In genomic region chr13:46261244-46261643, GRCm38 (mm10) we compare ENCODE assay signal across 38 mouse cellular contexts. TPM values are rescaled to one million over a fixed set of nuclear protein-coding genes. Genes with fewer than 3 reads are reported as not detected.
"Had no signal": no experiment of that assay in that cellular context is flagged by ENCODE, and none has a peak within 500 bp of the region (broad histone marks: within the 10 kb centered on the region; RNA-seq: fewer than 3 reads in every experiment).

No protein-coding gene starts in this region.

- DNase-seq: gastrocnemius, adult 2 months; gastrocnemius, postnatal 10 days; gastrocnemius, postnatal 25 days; heart, adult 18-20 months; heart, postnatal 14 days; heart, postnatal 36 days; kidney, adult 11 months; kidney, adult 8-10 months; kidney, postnatal 14 days; kidney, postnatal 36 days; layer of hippocampus, adult 9-11 months; layer of hippocampus, postnatal 36 days; left cerebral cortex, postnatal 4 days had no signal

- H3K4me2 ChIP-seq: heart, embryonic 11.5 days; heart, embryonic 13.5 days; heart, embryonic 15.5 days; hindbrain, embryonic 13.5 days; hindbrain, embryonic 15.5 days; kidney, embryonic 15.5 days; limb, embryonic 13.5 days; limb, embryonic 15.5 days; liver, embryonic 12.5 days had no signal

- H3K4me3 ChIP-seq: gastrocnemius, adult 2 months; heart, embryonic 13.5 days; heart, embryonic 15.5 days; hindbrain, embryonic 13.5 days; hindbrain, embryonic 15.5 days; kidney, embryonic 15.5 days; limb, embryonic 13.5 days; limb, embryonic 15.5 days; liver, embryonic 12.5 days had no signal

- ATAC-seq: hindbrain, postnatal 0 days; intestine, embryonic 16.5 days; liver, embryonic 12.5 days had no signal

- H3K27ac ChIP-seq: gastrocnemius, adult 2 months; heart, embryonic 13.5 days; heart, embryonic 15.5 days; hindbrain, embryonic 13.5 days; hindbrain, embryonic 15.5 days; hindbrain, postnatal 0 days; kidney, embryonic 15.5 days; kidney, postnatal 0 days; limb, embryonic 13.5 days; limb, embryonic 15.5 days; liver, embryonic 12.5 days; liver, embryonic 14.5 days had no signal

- H3K27me3 ChIP-seq: heart, embryonic 13.5 days; heart, embryonic 15.5 days; hindbrain, embryonic 15.5 days; kidney, embryonic 15.5 days; limb, embryonic 13.5 days; limb, embryonic 15.5 days; liver, embryonic 12.5 days had no signal

- H3K9me3 ChIP-seq: heart, embryonic 13.5 days; heart, embryonic 15.5 days; hindbrain, embryonic 13.5 days; hindbrain, embryonic 15.5 days; kidney, embryonic 15.5 days; limb, embryonic 13.5 days; limb, embryonic 15.5 days; liver, embryonic 12.5 days had no signal

- H3K4me1 ChIP-seq: heart, embryonic 13.5 days; heart, embryonic 15.5 days; hindbrain, embryonic 13.5 days; hindbrain, embryonic 15.5 days; kidney, embryonic 15.5 days; limb, embryonic 13.5 days; liver, embryonic 12.5 days had no signal

- H3K36me3 ChIP-seq: heart, embryonic 13.5 days; heart, embryonic 15.5 days; hindbrain, embryonic 13.5 days; hindbrain, embryonic 15.5 days; kidney, embryonic 15.5 days; limb, embryonic 13.5 days; limb, embryonic 15.5 days; liver, embryonic 12.5 days had no signal

- H3K9ac ChIP-seq: heart, embryonic 13.5 days; heart, embryonic 15.5 days; hindbrain, embryonic 13.5 days; hindbrain, embryonic 15.5 days; kidney, embryonic 15.5 days; limb, embryonic 13.5 days; limb, embryonic 15.5 days; liver, embryonic 12.5 days; liver, embryonic 14.5 days had no signal

RNA-seq across cellular contexts. Expression of gene Stmnd1, which starts 12.3 kb away (rescaled TPM):
- total RNA-seq: hematopoietic stem cell, adult 5-6 weeks; hindbrain, postnatal 0 days; layer of hippocampus, adult 18-20 months; layer of hippocampus, adult 8-10 months; layer of hippocampus, postnatal 36 days; left cerebral cortex, adult 18-20 months; left cerebral cortex, adult 8-10 months; left cerebral cortex, postnatal 10 days; left cerebral cortex, postnatal 25 days; liver, adult 2 months had no signal
- polyA plus RNA-seq: hindbrain, embryonic 11.5 days; hindbrain, embryonic 13.5 days; intestine, embryonic 14.5 days; limb, embryonic 11.5 days; liver, adult 2 months; liver, embryonic 12.5 days; liver, embryonic 14.5 days; liver, embryonic 16.5 days had no signal
